Mouse (Mus musculus) neural tube, embryonic 14.5 days (tissue): ENCODE data around the gene Rimbp2. TPM values are rescaled to one million over a fixed set of nuclear protein-coding genes. Genes with fewer than 3 reads are reported as not detected.

ENCODE experiments used
- ATAC-seq: fragments of 200-750 bp; cut with Nextera tagmentation; 2 replicates; pipeline ENCODE4 v1.8.0; 2017; ENCODE audit warnings: low read depth, mild to moderate bottlenecking, moderate TSS enrichment, moderate library complexity
- H3K27ac ChIP-seq: fragments of 300-500 bp; sonication (generic); 2 replicates; pipeline ENCODE4 v1.5.1; 2014; ENCODE audit warnings: low read depth, mild to moderate bottlenecking, control low read depth, low read length, moderate library complexity, mixed read lengths
- H3K27me3 ChIP-seq: fragments of 300-500 bp; sonication (generic); 2 replicates; pipeline ENCODE4 v1.6.1; 2014; ENCODE audit warnings: low read length; ENCODE audit not compliant: control insufficient read depth, insufficient read depth
- H3K36me3 ChIP-seq: fragments of 300-500 bp; sonication (generic); 2 replicates; pipeline ENCODE4 v1.6.1; 2014; ENCODE audit warnings: low read length, mixed read lengths; ENCODE audit not compliant: control insufficient read depth, insufficient read depth
- H3K4me1 ChIP-seq: fragments of 300-500 bp; sonication (generic); 2 replicates; pipeline ENCODE4 v1.6.1; 2014; ENCODE audit warnings: low read length; ENCODE audit not compliant: control insufficient read depth, insufficient read depth
- H3K4me2 ChIP-seq: fragments of 300-500 bp; sonication (generic); 2 replicates; pipeline ENCODE4 v1.6.1; 2014; ENCODE audit warnings: mild to moderate bottlenecking, low read depth, low read length, control low read depth
- H3K4me3 ChIP-seq: fragments of 300-500 bp; sonication (generic); 2 replicates; pipeline ENCODE4 v1.5.1; 2014; ENCODE audit warnings: low read depth, low read length, control low read depth, mixed read lengths
- H3K9ac ChIP-seq: fragments of 300-500 bp; sonication (generic); replicated peaks from 2 replicates; pipeline ENCODE4 v1.6.1; 2014; ENCODE audit warnings: low read depth, mild to moderate bottlenecking, control low read depth, low read length, mixed read lengths
- H3K9me3 ChIP-seq: fragments of 300-500 bp; sonication (generic); 2 replicates; pipeline ENCODE4 v1.6.1; 2016; ENCODE audit warnings: low read length; ENCODE audit not compliant: control insufficient read depth
- WGBS: fragments of 180-500 bp; shearing (Covaris S2); extraction: QIAGEN DNeasy Blood & Tissue Kit; methylation state at CpG from one replicate; pipeline ENCODE4 v1.1.7; 2014; 5-methylcytosine and 5-hydroxymethylcytosine counted together
- polyA plus RNA-seq: library from polyadenylated mRNA; unstranded; fragments of >200 nt; fragmentation: Nextera tagmentation; extraction: Ambion mirVana; gene quantifications from 2 replicates; pipeline ENCODE4 v1.2.1, GENCODE M21; 2014

Rimbp2 gene
- polyA plus RNA-seq, 1 experiment from 2014 or later = 8.0 TPM

DNA sequence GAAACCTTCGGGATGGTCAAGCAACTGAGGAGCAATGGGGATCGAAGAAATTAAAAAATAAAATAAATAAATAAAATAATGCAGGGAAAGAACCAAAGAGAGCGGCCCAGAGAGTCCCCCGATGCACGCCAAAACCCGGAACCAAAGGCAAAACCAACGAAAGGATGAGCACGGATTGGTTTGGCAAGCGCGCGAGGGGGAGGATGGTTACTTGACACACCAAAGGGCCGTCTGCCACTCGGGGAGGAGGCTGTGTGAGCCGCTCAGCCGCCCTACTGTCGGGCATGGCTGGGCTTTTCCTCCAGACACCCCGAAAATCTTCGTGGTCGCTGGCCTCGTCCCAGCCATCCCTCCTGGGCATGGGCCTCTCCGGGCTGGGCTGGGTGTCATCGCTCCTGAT, 171.7 kb downstream of the Rimbp2 start:
- Histone ChIP-seq H3K4me1 (no peaks in the 10 kb centered on the region), H3K36me3 (no peaks in the 10 kb centered on the region), H3K9ac (no peak overlapping the region), H3K4me3 (no peak overlapping the region), H3K9me3 (no peaks in the 10 kb centered on the region), H3K4me2 (no peak overlapping the region), H3K27ac (no peak overlapping the region), H3K27me3 (no peaks in the 10 kb centered on the region)
- no peak for ATAC-seq
- WGBS = 72% methylated on average over 22 of the region's 22 CpGs

DNA sequence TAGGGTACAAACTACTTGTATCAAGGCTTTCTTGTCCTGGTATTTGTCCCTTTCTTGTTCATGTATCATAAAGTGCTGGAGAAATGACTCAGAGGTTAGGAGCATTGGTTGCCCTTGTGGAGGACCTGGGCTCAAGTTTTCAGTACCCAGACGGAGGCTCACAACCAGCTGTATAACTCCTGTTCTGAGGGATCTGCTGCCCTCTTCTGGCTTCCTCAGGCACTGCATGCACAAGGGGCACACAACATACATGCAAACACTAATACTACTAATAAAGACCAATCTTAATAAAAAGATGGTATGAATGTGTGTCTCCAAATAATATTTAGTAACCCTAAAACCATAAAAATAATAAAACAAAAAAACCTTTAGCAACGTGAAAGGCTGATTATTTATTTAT, 176.9 kb downstream of the Rimbp2 start:
- no peak overlapping the region for H3K4me3 ChIP-seq
- H3K9me3 ChIP-seq = no peaks in the 10 kb centered on the region
- H3K27ac ChIP-seq = no peak overlapping the region
- no peak overlapping the region for H3K4me2 ChIP-seq
- H3K27me3 ChIP-seq = no peaks in the 10 kb centered on the region
- no peak overlapping the region for H3K9ac ChIP-seq
- H3K36me3 ChIP-seq = no peaks in the 10 kb centered on the region
- ATAC-seq = no peak
- WGBS = 70% methylated on average over 2 of the region's 2 CpGs
- H3K4me1 ChIP-seq = no peaks in the 10 kb centered on the region

DNA sequence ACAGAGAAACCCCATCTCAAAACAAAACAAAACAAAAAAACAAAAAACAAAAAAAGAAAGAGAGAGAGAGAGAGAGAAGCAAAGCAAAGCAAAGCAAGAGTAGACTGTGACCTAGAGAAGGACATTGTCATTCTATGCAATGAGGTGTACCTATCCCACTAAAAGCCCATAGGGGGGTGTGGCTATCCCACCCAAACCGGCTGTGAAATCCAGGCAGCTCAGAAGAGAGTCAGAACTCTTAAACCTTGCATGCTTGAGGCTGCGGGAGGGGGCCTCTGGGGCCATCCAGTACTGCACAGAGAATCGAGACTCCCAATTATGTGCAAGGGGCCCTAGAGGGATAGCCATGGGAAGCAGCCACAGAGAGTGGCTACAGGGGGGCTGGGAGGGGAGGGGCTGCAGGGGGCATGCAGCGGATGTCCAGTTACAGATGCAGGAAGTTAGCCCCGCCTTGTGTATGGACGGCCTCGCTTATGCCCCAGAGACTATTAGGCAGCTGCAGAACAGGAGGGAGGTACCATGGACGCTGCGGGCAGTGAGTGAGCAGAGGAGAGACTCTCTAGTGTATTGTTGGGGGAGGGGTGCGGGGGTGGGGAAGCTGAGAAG, 184.2 kb downstream of the Rimbp2 start:
- Histone ChIP-seq H3K4me3 (no peak overlapping the region), H3K36me3 (no peaks in the 10 kb centered on the region), H3K9me3 (no peaks in the 10 kb centered on the region), H3K27me3 (no peaks in the 10 kb centered on the region), H3K4me2 (peak overlapping the region; percentile 21; the same call in 1 of the 2 replicates), H3K9ac (no peak overlapping the region), H3K4me1 (no peaks in the 10 kb centered on the region), H3K27ac (no peak overlapping the region)
- no peak for ATAC-seq
- WGBS = 6% methylated on average over 10 of the region's 10 CpGs

DNA sequence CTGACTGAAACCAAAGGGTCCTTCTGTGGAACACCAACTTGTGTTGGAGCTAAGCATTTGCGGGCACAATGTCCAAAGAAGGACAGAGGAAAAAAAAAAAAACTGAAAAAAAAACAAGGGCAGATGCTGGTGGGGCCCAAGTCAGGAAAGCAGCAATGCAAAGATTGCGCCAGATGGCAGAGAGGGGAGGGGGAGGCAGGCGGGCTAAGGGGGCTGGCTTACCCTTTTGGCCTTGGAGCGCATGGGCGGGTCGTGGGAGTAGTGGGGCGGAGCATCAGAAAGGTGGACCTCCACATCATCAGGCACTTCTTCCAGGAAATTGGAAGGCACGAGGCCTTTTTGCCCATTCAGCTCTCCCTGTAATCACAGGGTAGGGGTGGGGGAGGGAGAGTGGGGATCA, 192.2 kb downstream of the Rimbp2 start:
- Histone ChIP-seq H3K9ac (no peak overlapping the region), H3K4me3 (no peak overlapping the region), H3K4me2 (no peak overlapping the region), H3K4me1 (no peaks in the 10 kb centered on the region), H3K36me3 (no peaks in the 10 kb centered on the region), H3K9me3 (no peaks in the 10 kb centered on the region), H3K27me3 (no peaks in the 10 kb centered on the region), H3K27ac (no peak overlapping the region)
- WGBS = 40% methylated on average over 8 of the region's 8 CpGs
- ATAC-seq = no peak

DNA sequence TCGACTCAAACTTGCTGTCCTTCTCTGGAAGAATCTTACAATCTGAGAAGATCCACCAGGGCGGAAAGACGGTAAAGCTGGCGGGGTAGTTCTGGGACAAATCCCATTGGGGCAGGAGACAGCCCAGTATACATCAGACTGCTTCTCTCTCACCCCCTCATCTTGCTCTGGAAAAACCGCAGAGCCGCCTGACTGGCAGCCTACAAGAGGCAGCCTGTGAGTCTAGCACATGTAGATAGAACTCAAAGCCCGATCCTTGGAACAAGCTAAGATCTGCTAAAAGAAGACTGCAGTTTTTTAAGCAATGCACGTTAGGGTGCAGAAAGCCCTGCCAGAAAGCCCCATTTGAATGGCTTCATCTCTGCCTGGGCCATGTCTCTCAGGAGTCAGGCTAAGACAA, 207.0 kb downstream of the Rimbp2 start:
- Histone ChIP-seq H3K9ac (no peak overlapping the region), H3K27ac (no peak overlapping the region), H3K27me3 (no peaks in the 10 kb centered on the region), H3K4me3 (no peak overlapping the region), H3K36me3 (no peaks in the 10 kb centered on the region), H3K4me1 (no peaks in the 10 kb centered on the region), H3K9me3 (no peaks in the 10 kb centered on the region), H3K4me2 (no peak overlapping the region)
- ATAC-seq = no peak
- WGBS = 88% methylated on average over 8 of the region's 8 CpGs

DNA sequence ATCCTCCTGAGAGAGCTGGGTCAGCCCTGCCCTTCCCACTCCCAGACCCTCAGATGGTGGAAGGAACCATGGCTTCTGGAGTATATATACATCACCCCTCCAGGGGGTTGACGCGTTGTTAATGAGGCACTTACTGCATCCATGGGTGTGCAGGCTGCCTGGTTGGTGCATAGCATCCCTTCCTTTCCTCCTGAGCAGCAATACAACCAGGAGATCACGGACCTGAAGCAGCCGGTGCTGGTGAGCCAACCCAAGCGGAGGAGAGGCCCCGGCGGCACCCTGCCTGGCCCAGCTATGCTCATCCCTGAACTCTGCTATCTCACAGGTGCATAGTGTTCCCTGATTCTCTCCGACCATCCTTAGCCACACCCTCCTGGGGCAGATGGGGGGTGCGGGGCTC, 208.1 kb downstream of the Rimbp2 start:
- H3K4me1 ChIP-seq = no peaks in the 10 kb centered on the region
- H3K27me3 ChIP-seq = no peaks in the 10 kb centered on the region
- no peak for ATAC-seq
- no peak overlapping the region for H3K4me2 ChIP-seq
- no peaks in the 10 kb centered on the region for H3K36me3 ChIP-seq
- H3K9me3 ChIP-seq = no peaks in the 10 kb centered on the region
- no peak overlapping the region for H3K27ac ChIP-seq
- H3K9ac ChIP-seq = no peak overlapping the region
- WGBS = 74% methylated on average over 9 of the region's 9 CpGs
- H3K4me3 ChIP-seq = no peak overlapping the region

DNA sequence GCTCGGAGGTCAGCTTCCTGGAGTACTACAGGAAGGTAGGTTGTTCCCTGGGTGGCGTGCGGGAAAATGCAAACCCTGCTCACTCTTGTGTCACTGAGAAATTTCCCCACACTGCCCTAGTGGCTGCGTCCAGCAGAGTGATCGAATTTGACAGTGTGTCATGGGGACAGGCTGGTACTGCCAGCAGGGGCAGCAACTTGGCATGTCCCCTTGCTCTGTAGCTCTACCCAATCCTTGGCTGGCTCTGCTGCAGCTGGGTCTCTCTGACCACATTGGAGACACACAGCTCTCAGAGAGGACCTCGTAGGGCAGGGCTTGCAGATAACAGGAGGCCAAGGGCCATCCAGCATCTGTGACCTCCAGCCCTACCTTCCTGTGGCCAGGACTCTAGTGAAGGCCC, 208.9 kb downstream of the Rimbp2 start:
- no peak for ATAC-seq
- WGBS = 89% methylated on average over 6 of the region's 6 CpGs

DNA sequence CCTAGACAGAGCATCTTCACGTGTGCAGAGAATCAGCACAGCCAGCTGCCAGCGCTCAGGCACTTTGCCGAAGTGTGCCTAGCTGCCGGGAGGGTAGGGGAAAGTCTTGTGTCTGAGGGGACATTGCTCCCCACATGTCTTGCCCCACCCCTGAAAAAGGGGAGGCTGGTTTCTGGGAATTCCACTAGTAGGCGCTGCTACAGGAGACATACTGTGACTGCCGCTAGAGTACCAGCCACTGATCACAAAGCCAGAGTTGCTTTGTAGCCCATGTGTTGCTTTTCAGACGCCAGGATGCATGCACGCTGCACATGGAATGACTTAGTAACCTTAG, 213.5 kb downstream of the Rimbp2 start:
- ATAC-seq = no peak
- Histone ChIP-seq H3K36me3 (no peaks in the 10 kb centered on the region), H3K4me3 (no peak overlapping the region), H3K27ac (no peak overlapping the region), H3K4me1 (no peaks in the 10 kb centered on the region), H3K4me2 (peak overlapping the region; percentile 26; the same call in 1 of the 2 replicates), H3K9me3 (no peaks in the 10 kb centered on the region), H3K27me3 (no peaks in the 10 kb centered on the region), H3K9ac (no peak overlapping the region)
- WGBS = 34% methylated on average over 8 of the region's 8 CpGs

More for the DNA sequence above, 208.9 kb downstream of the Rimbp2 start:
- no peak overlapping the region for H3K4me3 ChIP-seq
- no peak overlapping the region for H3K4me2 ChIP-seq
- H3K4me1 ChIP-seq = no peaks in the 10 kb centered on the region
- no peak overlapping the region for H3K9ac ChIP-seq
- no peak overlapping the region for H3K27ac ChIP-seq
- H3K36me3 ChIP-seq = no peaks in the 10 kb centered on the region
- no peaks in the 10 kb centered on the region for H3K27me3 ChIP-seq
- no peaks in the 10 kb centered on the region for H3K9me3 ChIP-seq

DNA sequence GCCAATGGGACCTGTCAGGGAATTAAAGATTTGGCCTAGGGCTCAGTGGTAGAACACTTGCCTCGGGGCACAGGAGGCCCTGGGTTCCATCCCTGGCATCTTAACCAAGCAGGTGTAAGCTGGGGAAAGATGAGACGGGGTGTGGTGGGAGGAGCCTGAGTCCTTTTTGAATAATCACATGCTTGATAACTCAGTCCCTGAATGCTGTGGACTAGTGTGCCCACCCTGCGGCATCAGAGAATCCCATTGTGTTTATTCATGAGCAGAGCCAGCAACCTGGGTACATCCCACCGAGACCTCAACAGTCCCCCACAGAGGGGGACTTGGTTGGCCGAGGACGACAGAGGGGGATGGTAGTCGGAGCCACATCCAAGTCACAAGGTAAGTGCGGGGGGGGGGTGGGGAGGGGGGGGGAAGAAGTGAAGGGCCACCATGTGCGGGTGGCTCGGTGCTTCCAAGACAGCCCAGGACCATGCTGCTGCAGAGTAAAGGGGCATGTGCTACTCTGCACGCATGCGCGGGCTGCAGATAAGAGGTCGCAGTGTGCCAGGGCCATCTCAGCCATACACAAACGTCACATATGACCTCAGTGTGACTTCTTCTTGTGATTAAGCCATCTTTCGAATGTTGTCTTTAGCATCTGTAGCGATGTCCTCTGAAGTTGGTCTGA, 214.0 kb downstream of the Rimbp2 start:
- ATAC-seq = peak; percentile 6; the same call in 1 of the 2 replicates
- no peak overlapping the region for H3K9ac ChIP-seq
- no peak overlapping the region for H3K4me3 ChIP-seq
- no peaks in the 10 kb centered on the region for H3K27me3 ChIP-seq
- H3K9me3 ChIP-seq = no peaks in the 10 kb centered on the region
- WGBS = 31% methylated on average over 16 of the region's 17 CpGs
- no peak overlapping the region for H3K27ac ChIP-seq
- no peaks in the 10 kb centered on the region for H3K4me1 ChIP-seq
- H3K4me2 ChIP-seq = peak overlapping the region; percentile 26; the same call in 1 of the 2 replicates
- H3K36me3 ChIP-seq = no peaks in the 10 kb centered on the region
